9 mouse cellular contexts compared by ENCODE assay signal in genomic region chr11:98297778-98298177, GRCm38 (mm10). TPM values are rescaled to one million over a fixed set of nuclear protein-coding genes. Genes with fewer than 3 reads are reported as not detected.
DNase-seq lines count a peak whose midpoint lies in the region; ATAC-seq lines count a peak whose summit lies in the region.
"Had no signal": no experiment of that assay in that cellular context is flagged by ENCODE, and none has a peak within 500 bp of the region (broad histone marks: within the 10 kb centered on the region; RNA-seq: fewer than 3 reads in every experiment).

No protein-coding gene starts in this region.

- DNase-seq in forebrain, embryonic 14.5 days (ENCODE audit: low spot score): no peak
- DNase-seq in forebrain, embryonic 10.5 days (ENCODE audit: extremely low spot score, low spot score): no peak
- no peak for DNase-seq in liver, embryonic 13.5 days
- DNase-seq in adrenal gland, adult 8-10 months: peak; percentile 56
- DNase-seq in MN1 (ENCODE audit: low spot score): no peak

- H3K4me1 ChIP-seq in forebrain, embryonic 14.5 days (ENCODE audit: control insufficient read depth, insufficient read depth, low read length): peaks cover 35% of the 10 kb centered on the region
- peaks cover 66% of the 10 kb centered on the region for H3K4me1 ChIP-seq in forebrain, embryonic 10.5 days
- H3K4me1 ChIP-seq in liver, embryonic 13.5 days (replicated peaks): peaks cover 15% of the 10 kb centered on the region
- peaks cover 19% of the 10 kb centered on the region for H3K4me1 ChIP-seq in liver, embryonic 12.5 days
- peaks cover 36% of the 10 kb centered on the region for H3K4me1 ChIP-seq in kidney, embryonic 16.5 days (ENCODE audit: insufficient read depth, low read length)

- no peaks in the 10 kb centered on the region for H3K9me3 ChIP-seq in forebrain, embryonic 14.5 days (replicated peaks; ENCODE audit: control insufficient read depth, low read length)
- no peaks in the 10 kb centered on the region for H3K9me3 ChIP-seq in forebrain, embryonic 10.5 days
- H3K9me3 ChIP-seq in liver, embryonic 13.5 days (replicated peaks): no peaks in the 10 kb centered on the region
- H3K9me3 ChIP-seq in liver, embryonic 12.5 days (replicated peaks): no peaks in the 10 kb centered on the region
- H3K9me3 ChIP-seq in kidney, embryonic 16.5 days (ENCODE audit: low read length): no peaks in the 10 kb centered on the region

- no peak overlapping the region for H3K4me2 ChIP-seq in forebrain, embryonic 14.5 days (ENCODE audit: low read length)
- no peak overlapping the region for H3K4me2 ChIP-seq in liver, embryonic 13.5 days
- no peak overlapping the region for H3K4me2 ChIP-seq in liver, embryonic 12.5 days
- no peak overlapping the region for H3K4me2 ChIP-seq in kidney, embryonic 16.5 days (replicated peaks; ENCODE audit: low read depth, low read length)

- H3K27ac ChIP-seq in forebrain, embryonic 14.5 days (ENCODE audit: low read depth, low read length): no peak overlapping the region
- H3K27ac ChIP-seq in forebrain, embryonic 10.5 days: no peak overlapping the region
- peak overlapping the region; percentile 39; the same call in 1 of the 2 replicates for H3K27ac ChIP-seq in liver, embryonic 13.5 days
- no peak overlapping the region for H3K27ac ChIP-seq in liver, embryonic 12.5 days
- H3K27ac ChIP-seq in kidney, embryonic 16.5 days (ENCODE audit: low read length): no peak overlapping the region

- no peak for ATAC-seq in forebrain, embryonic 14.5 days
- ATAC-seq in liver, embryonic 13.5 days (ENCODE audit: low read depth): 0 out of 2 replicates have a peak, but pooled peaks have one; percentile 12
- no peak for ATAC-seq in liver, embryonic 12.5 days
- no peak for ATAC-seq in kidney, embryonic 16.5 days (ENCODE audit: low FRiP score, low TSS enrichment)
- ATAC-seq in activated CD4-positive, CD25-positive, alpha-beta regulatory T cell, adult 4 months: no peak

- no peaks in the 10 kb centered on the region for H3K36me3 ChIP-seq in forebrain, embryonic 14.5 days (ENCODE audit: control insufficient read depth, insufficient read depth, low read length)
- no peaks in the 10 kb centered on the region for H3K36me3 ChIP-seq in forebrain, embryonic 10.5 days (replicated peaks)
- no peaks in the 10 kb centered on the region for H3K36me3 ChIP-seq in liver, embryonic 13.5 days
- no peaks in the 10 kb centered on the region for H3K36me3 ChIP-seq in liver, embryonic 12.5 days
- H3K36me3 ChIP-seq in kidney, embryonic 16.5 days (ENCODE audit: insufficient read depth, low read length): no peaks in the 10 kb centered on the region

- H3K4me3 ChIP-seq in forebrain, embryonic 14.5 days (ENCODE audit: low read depth, low read length): no peak overlapping the region
- H3K4me3 ChIP-seq in forebrain, embryonic 10.5 days: no peak overlapping the region
- no peak overlapping the region for H3K4me3 ChIP-seq in liver, embryonic 13.5 days (replicated peaks)
- H3K4me3 ChIP-seq in liver, embryonic 12.5 days: no peak overlapping the region
- H3K4me3 ChIP-seq in kidney, embryonic 16.5 days (ENCODE audit: low read length): no peak overlapping the region

- H3K27me3 ChIP-seq in forebrain, embryonic 14.5 days (replicated peaks; ENCODE audit: control insufficient read depth, insufficient read depth, low read length): no peaks in the 10 kb centered on the region
- H3K27me3 ChIP-seq in forebrain, embryonic 10.5 days (ENCODE audit: poor library complexity, severe bottlenecking): peaks cover 86% of the 10 kb centered on the region
- H3K27me3 ChIP-seq in liver, embryonic 13.5 days: peaks cover 78% of the 10 kb centered on the region
- peaks cover 78% of the 10 kb centered on the region for H3K27me3 ChIP-seq in liver, embryonic 12.5 days (replicated peaks)
- peaks cover 7% of the 10 kb centered on the region for H3K27me3 ChIP-seq in kidney, embryonic 16.5 days (ENCODE audit: insufficient read depth, low read length)

- 0 out of 2 replicates have a peak overlapping the region, but pooled peaks have one; percentile 47 for H3K9ac ChIP-seq in forebrain, embryonic 14.5 days (ENCODE audit: low read length)
- H3K9ac ChIP-seq in liver, embryonic 13.5 days: no peak overlapping the region
- no peak overlapping the region for H3K9ac ChIP-seq in liver, embryonic 12.5 days
- 0 out of 2 replicates have a peak overlapping the region, but pooled peaks have one; percentile 22 for H3K9ac ChIP-seq in kidney, embryonic 16.5 days (replicated peaks; ENCODE audit: low read length)

- 23% methylated on average over 7 of the region's 7 CpGs for WGBS in forebrain, embryonic 14.5 days
- WGBS in forebrain, embryonic 10.5 days: 16% methylated on average over 7 of the region's 7 CpGs
- 12% methylated on average over 7 of the region's 7 CpGs for WGBS in liver, embryonic 13.5 days (ENCODE audit: insufficient replicate concordance)
- 18% methylated on average over 7 of the region's 7 CpGs for WGBS in liver, embryonic 12.5 days (ENCODE audit: insufficient replicate concordance)
- 21% methylated on average over 7 of the region's 7 CpGs for WGBS in kidney, embryonic 16.5 days

RNA-seq across cellular contexts. Expression of gene Neurod2, which starts 31.7 kb away (rescaled TPM):
- 64.1 and 90.9 TPM in 2 replicates for polyA plus RNA-seq in forebrain, embryonic 14.5 days (2014; fragmentation: Nextera tagmentation; extraction: Ambion mirVana)
- polyA plus RNA-seq in forebrain, embryonic 10.5 days (2016; fragmentation: Nextera tagmentation; extraction: Ambion mirVana): 0.14 TPM in 1 of 2 replicates, not detected in the other
- polyA plus RNA-seq in liver, embryonic 13.5 days (2015; fragmentation: Nextera tagmentation; extraction: Ambion mirVana): not detected in 2 replicates
- not detected in 2 replicates for polyA plus RNA-seq in liver, embryonic 12.5 days (2016; fragmentation: Nextera tagmentation; extraction: Ambion mirVana)
- not detected for total RNA-seq in adrenal gland, adult 8-10 months (2022)
- not detected in 2 replicates for polyA plus RNA-seq in kidney, embryonic 16.5 days (2015; fragmentation: Nextera tagmentation; extraction: Ambion mirVana)
- not detected for polyA plus RNA-seq in activated CD4-positive, CD25-positive, alpha-beta regulatory T cell, adult 4 months (2017; shearing (Covaris generic))
- total RNA-seq: CH12.LX had no signal

RNA-seq across cellular contexts. Expression of gene Ppp1r1b, which starts 50.4 kb away (rescaled TPM):
- polyA plus RNA-seq in forebrain, embryonic 14.5 days (2014; fragmentation: Nextera tagmentation; extraction: Ambion mirVana): 33.1 and 42.2 TPM in 2 replicates
- 0.23 and 0.41 TPM in 2 replicates for polyA plus RNA-seq in forebrain, embryonic 10.5 days (2016; fragmentation: Nextera tagmentation; extraction: Ambion mirVana)
- polyA plus RNA-seq in liver, embryonic 13.5 days (2015; fragmentation: Nextera tagmentation; extraction: Ambion mirVana): 0.13 and 0.19 TPM in 2 replicates
- polyA plus RNA-seq in liver, embryonic 12.5 days (2016; fragmentation: Nextera tagmentation; extraction: Ambion mirVana): 0.10 TPM in 1 of 2 replicates, not detected in the other
- total RNA-seq in adrenal gland, adult 8-10 months (2022): under 1 TPM in 3 of 4 experiments, not detected in 1; 0.20 to 0.73 (median 0.56) TPM
- polyA plus RNA-seq in kidney, embryonic 16.5 days (2015; fragmentation: Nextera tagmentation; extraction: Ambion mirVana): 5.4 and 5.8 TPM in 2 replicates
- polyA plus RNA-seq in activated CD4-positive, CD25-positive, alpha-beta regulatory T cell, adult 4 months (2017; shearing (Covaris generic)): not detected

Comparison
In these comparisons a context has a peak if more than half of its experiments do, and no peak if none do; other contexts are left out.
1. RNA of gene Neurod2, which starts 31.7 kb away (polyA plus RNA-seq): 64.1 to 90.9 TPM in forebrain, embryonic 14.5 days; 0.14 TPM in forebrain, embryonic 10.5 days, not detected in liver, embryonic 13.5 days, not detected in liver, embryonic 12.5 days, not detected in kidney, embryonic 16.5 days and not detected in activated CD4-positive, CD25-positive, alpha-beta regulatory T cell, adult 4 months; every median in the first group is over 10 times any median in the second.
2. H3K9ac ChIP-seq: peak in forebrain, embryonic 14.5 days (single experiment) and kidney, embryonic 16.5 days (single experiment); none in liver, embryonic 13.5 days (single experiment) and liver, embryonic 12.5 days (single experiment).